Mouse (Mus musculus) C2C12 (cell line): Measurements from ENCODE around the gene Stx4a. TPM values are rescaled to one million over a fixed set of nuclear protein-coding genes. Genes with fewer than 3 reads are reported as not detected.

Experiments used
- H3K27me3 ChIP-seq: one replicate; pipeline ENCODE4 v1.6.1; 2011; ENCODE audit not compliant: control insufficient read depth, insufficient read depth, insufficient read length
- H3K36me3 ChIP-seq: one replicate; pipeline ENCODE4 v1.6.1; 2011; ENCODE audit not compliant: control insufficient read depth, insufficient read depth
- H3K4me3 ChIP-seq: one replicate; pipeline ENCODE4 v1.5.1; 2011; ENCODE audit warnings: mild to moderate bottlenecking, control low read depth; ENCODE audit not compliant: poor library complexity, insufficient read depth, severe bottlenecking
- H3K79me2 ChIP-seq: one replicate; pipeline ENCODE4 v1.6.1; 2011; ENCODE audit not compliant: control insufficient read depth, insufficient read depth
- H3K79me3 ChIP-seq: one replicate; pipeline ENCODE4 v1.6.1; 2011; ENCODE audit warnings: low read depth, control low read depth
- H3ac ChIP-seq: one replicate; pipeline ENCODE3; 2011; ENCODE audit warnings: low read depth; ENCODE audit not compliant: control insufficient read depth, insufficient read length
- CEBPB ChIP-seq: IDR thresholded peaks from one replicate; pipeline ENCODE4 v1.6.1; 2011; ENCODE audit warnings: low read depth, mild to moderate bottlenecking, control low read depth, moderate library complexity
- CTCF ChIP-seq: IDR thresholded peaks from one replicate; pipeline ENCODE4 v1.5.1; 2011; ENCODE audit not compliant: control insufficient read depth, insufficient read depth, insufficient read length
- FOSL1 ChIP-seq: IDR thresholded peaks from one replicate; pipeline ENCODE4 v1.8.0; 2011; ENCODE audit warnings: mild to moderate bottlenecking, low read length; ENCODE audit not compliant: poor library complexity, insufficient read depth, severe bottlenecking
- MAX ChIP-seq: IDR thresholded peaks from one replicate; pipeline ENCODE4 v1.6.1; 2011; ENCODE audit warnings: mild to moderate bottlenecking, control low read depth
- MYOD1 ChIP-seq: IDR thresholded peaks from one replicate; pipeline ENCODE4 v1.6.1; 2011; ENCODE audit warnings: low read depth; ENCODE audit not compliant: control insufficient read depth, insufficient read length
- MYOG ChIP-seq: IDR thresholded peaks from one replicate; pipeline ENCODE4 v1.6.1; 2011; ENCODE audit not compliant: control insufficient read depth, insufficient read length; ENCODE audit errors: extremely low read depth
- USF1 ChIP-seq: IDR thresholded peaks from one replicate; pipeline ENCODE4 v1.6.1; 2011; ENCODE audit warnings: low read depth, mild to moderate bottlenecking, control low read depth, moderate library complexity
- polyA plus RNA-seq: library from polyadenylated mRNA; unstranded; fragments of >200 nt; fragmentation: generic; extraction: Trizol; gene quantifications from one replicate; pipeline ENCODE4 v1.2.1, GENCODE M21; 2012; ENCODE audit warnings: missing spikeins

Gene Stx4a
- polyA plus RNA-seq, 1 experiment, result 50.8 TPM

- H3K79me2 ChIP-seq, result no peaks in the 10 kb centered on the region
- H3K4me3 ChIP-seq, result no peak overlapping the region
- H3ac ChIP-seq, result peak overlapping the region; percentile 10
- H3K36me3 ChIP-seq, result peaks cover 19% of the 10 kb centered on the region
- no peaks in the 10 kb centered on the region for H3K79me3 ChIP-seq
- no peaks in the 10 kb centered on the region for H3K27me3 ChIP-seq
- TF ChIP-seq FOSL1, result no peak
- TF ChIP-seq USF1, result peak; percentile 37
- TF ChIP-seq MAX, result no peak
- TF ChIP-seq MYOG, result no peak
- TF ChIP-seq CTCF, result no peak
- no peak for TF ChIP-seq CEBPB
- peak; percentile 32 for TF ChIP-seq MYOD1
These were observed 26.1 kb downstream of the Stx4a start for GRCm38 (mm10) chr7:127849973-127850875.

DNA sequence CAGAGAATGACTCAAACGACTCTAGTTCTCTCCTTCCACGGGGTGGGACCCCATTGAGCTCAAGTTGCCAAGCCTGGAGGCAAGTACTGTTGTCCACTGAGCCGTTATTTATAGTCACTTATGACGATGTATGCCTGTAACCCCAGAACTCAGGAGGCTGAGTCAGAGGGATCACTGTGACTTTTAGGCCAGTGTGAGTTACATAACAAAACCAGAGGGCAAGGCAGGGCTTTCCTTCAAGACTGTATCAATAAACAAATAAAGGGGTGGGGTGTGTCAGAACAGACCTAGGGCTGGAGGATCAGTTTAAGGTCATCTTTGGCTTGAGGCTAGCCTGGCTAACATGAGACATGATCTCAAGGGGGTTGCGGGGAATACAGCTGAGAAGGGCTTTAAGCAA lies 26.8 kb downstream of the Stx4a start:
- Histone ChIP-seq H3K36me3 (peaks cover 13% of the 10 kb centered on the region), H3K79me3 (no peaks in the 10 kb centered on the region), H3K4me3 (no peak overlapping the region), H3K27me3 (no peaks in the 10 kb centered on the region), H3ac (no peak overlapping the region), H3K79me2 (no peaks in the 10 kb centered on the region)
- TF ChIP-seq MAX (no peak), CEBPB (peak; percentile 41), CTCF (no peak), FOSL1 (no peak)

DNA sequence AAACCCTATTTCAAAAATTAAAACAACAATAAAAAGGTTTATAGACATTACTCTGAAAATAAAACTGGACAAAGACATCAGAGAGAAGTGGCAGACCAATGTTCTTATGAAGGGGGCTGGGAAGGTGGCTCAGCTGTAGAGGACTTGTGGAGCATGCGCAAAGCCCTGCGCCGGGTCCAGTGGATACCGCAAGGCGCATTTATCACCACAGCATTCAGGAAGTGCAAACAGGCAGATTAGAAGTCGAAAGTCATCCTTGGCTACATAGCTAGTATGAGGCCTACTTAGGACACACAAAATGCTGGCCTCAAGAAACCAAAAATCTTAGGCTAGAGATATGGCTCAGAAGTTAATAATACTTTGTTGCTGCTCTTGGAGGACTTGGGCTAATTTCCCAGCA lies 34.2 kb downstream of the Stx4a start:
- TF ChIP-seq MAX, result no peak
- TF ChIP-seq USF1, result no peak
- TF ChIP-seq CEBPB, result no peak
- no peak for TF ChIP-seq FOSL1
- no peak for TF ChIP-seq CTCF
- TF ChIP-seq MYOG, result no peak
- no peak for TF ChIP-seq MYOD1
- no peak overlapping the region for H3ac ChIP-seq
- no peak overlapping the region for H3K4me3 ChIP-seq
- no peaks in the 10 kb centered on the region for H3K27me3 ChIP-seq
- no peaks in the 10 kb centered on the region for H3K36me3 ChIP-seq
- H3K79me3 ChIP-seq, result no peaks in the 10 kb centered on the region
- H3K79me2 ChIP-seq, result no peaks in the 10 kb centered on the region

- Histone ChIP-seq H3ac (no peak overlapping the region), H3K79me2 (peaks cover 33% of the 10 kb centered on the region), H3K4me3 (no peak overlapping the region), H3K36me3 (peaks cover 38% of the 10 kb centered on the region), H3K27me3 (no peaks in the 10 kb centered on the region), H3K79me3 (peaks cover 16% of the 10 kb centered on the region)
- no peak for TF ChIP-seq FOSL1
These were observed 42.3 kb downstream of the Stx4a start for GRCm38 (mm10) chr7:127866434-127866833.

DNA sequence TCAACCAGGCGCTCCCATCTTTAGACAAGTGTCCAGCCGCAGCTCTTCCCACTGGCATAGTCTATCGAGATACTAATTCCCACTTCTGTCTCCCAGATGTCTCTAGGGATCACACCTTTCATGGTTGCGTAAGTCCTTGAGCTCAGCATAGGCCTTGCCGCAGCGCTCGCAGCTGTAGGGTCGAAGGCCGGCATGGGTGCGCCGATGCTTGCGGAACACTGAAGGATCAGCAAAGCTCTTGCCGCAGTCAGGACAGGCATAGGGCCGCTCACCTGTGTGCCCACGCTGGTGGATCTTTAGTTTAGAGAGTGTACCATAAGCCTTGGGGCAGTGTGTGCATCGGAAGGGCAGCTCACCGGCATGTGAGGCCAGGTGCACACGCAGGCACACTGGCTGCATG lies 43.5 kb downstream of the Stx4a start:
- Histone ChIP-seq H3ac (no peak overlapping the region), H3K36me3 (peaks cover 45% of the 10 kb centered on the region), H3K4me3 (no peak overlapping the region), H3K27me3 (no peaks in the 10 kb centered on the region), H3K79me3 (peaks cover 20% of the 10 kb centered on the region), H3K79me2 (peaks cover 45% of the 10 kb centered on the region)
- TF ChIP-seq CTCF (no peak), USF1 (no peak), FOSL1 (no peak), MYOD1 (no peak), MAX (no peak), MYOG (no peak), CEBPB (no peak)

DNA sequence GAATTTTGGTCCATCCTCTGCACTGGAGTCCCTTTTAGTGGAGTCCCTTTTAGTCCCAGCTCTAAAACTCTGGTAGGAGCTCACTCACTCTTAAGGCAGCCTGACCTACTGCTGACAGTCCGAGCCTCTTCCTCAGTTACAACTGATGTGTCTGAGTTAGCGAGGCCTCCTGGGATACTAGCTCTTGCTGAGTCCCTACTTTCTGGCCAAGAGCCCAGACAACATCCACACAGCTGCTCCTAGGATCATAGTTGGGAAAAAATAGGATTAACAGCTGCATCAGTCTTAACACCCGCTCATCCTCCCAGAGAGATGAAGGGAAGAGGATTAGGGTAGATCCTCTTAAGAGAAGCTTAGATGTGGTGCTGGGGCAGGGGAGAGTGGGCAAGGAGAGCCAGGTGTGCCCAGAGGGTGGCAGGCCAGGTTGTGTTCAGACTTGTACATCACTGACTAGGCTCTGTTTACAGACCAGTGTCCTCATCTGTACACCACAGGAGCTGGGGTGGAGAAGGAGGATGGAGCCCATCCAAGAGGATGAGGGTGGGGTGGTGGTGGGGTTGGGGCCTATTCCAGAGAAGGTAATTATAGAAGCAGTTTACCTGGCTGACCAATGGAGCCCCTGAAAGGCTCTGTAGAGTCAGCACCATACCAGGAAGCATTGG lies 45.2 kb downstream of the Stx4a start:
- TF ChIP-seq MAX, result no peak
- TF ChIP-seq MYOG, result no peak
- TF ChIP-seq CEBPB, result no peak
- no peak for TF ChIP-seq FOSL1
- no peak for TF ChIP-seq CTCF
- no peak for TF ChIP-seq USF1
- no peak for TF ChIP-seq MYOD1
- Histone ChIP-seq H3K79me3 (peaks cover 36% of the 10 kb centered on the region), H3K4me3 (no peak overlapping the region), H3K27me3 (no peaks in the 10 kb centered on the region), H3ac (no peak overlapping the region), H3K79me2 (peaks cover 61% of the 10 kb centered on the region), H3K36me3 (peaks cover 45% of the 10 kb centered on the region)
